Mouse (Mus musculus) heart, adult 2 months (tissue): ENCODE measurements at regions not wholly inside any gene's neighbourhood (a gene's known extent, or its start where the extent isn't known, plus 50 kb on each side); places are given as distances from the start of the nearest gene placed in this dataset.

ENCODE experiments used
- DNase-seq, 2 experiments: peaks; one replicate each; pipeline ENCODE4 v3.0.0; 2021
- H3K27ac ChIP-seq: fragments of 200-600 bp; 2 replicates; pipeline ENCODE4 v1.8.1; 2022
- H3K27me3 ChIP-seq: fragments of 200-500 bp; 2 replicates; pipeline ENCODE4 v1.6.1; 2012; ENCODE audit warnings: mild to moderate bottlenecking, low read length, inconsistent platforms, mixed read lengths; ENCODE audit not compliant: control insufficient read depth, insufficient read depth
- H3K36me3 ChIP-seq: fragments of 200-500 bp; 2 replicates; pipeline ENCODE4 v1.6.1; 2012; ENCODE audit warnings: low read length, inconsistent platforms; ENCODE audit not compliant: control insufficient read depth, insufficient read depth
- H3K4me1 ChIP-seq: fragments of 200-500 bp; 2 replicates; pipeline ENCODE4 v1.6.1; 2011; ENCODE audit warnings: low read length; ENCODE audit not compliant: control insufficient read depth, insufficient read depth
- H3K4me3 ChIP-seq: fragments of 200-600 bp; 2 replicates; pipeline ENCODE4 v1.8.1; 2022
- H3K79me2 ChIP-seq: fragments of 200-500 bp; replicated peaks from 2 replicates; pipeline ENCODE4 v1.6.1; 2012; ENCODE audit warnings: mild to moderate bottlenecking, inconsistent platforms, low read length, moderate library complexity, mixed read lengths; ENCODE audit not compliant: control insufficient read depth, insufficient read depth
- H3K9ac ChIP-seq: fragments of 200-500 bp; 2 replicates; pipeline ENCODE4 v1.6.1; 2012; ENCODE audit warnings: low read depth, mild to moderate bottlenecking, control low read depth, inconsistent platforms, low read length, mixed read lengths
- CTCF ChIP-seq: fragments of 200-600 bp; IDR thresholded peaks from 2 replicates; pipeline ENCODE4 v1.8.1; 2022; ENCODE audit warnings: antibody characterized with exemption, mild to moderate bottlenecking, moderate library complexity
- EP300 ChIP-seq: fragments of 200-500 bp; IDR thresholded peaks from 2 replicates; pipeline ENCODE4 v1.6.1; 2011; ENCODE audit warnings: low read depth, low read length, control low read depth; ENCODE audit not compliant: insufficient read depth
- POLR2A ChIP-seq: fragments of 200-500 bp; IDR thresholded peaks from 2 replicates; pipeline ENCODE4 v1.6.1; 2011; ENCODE audit warnings: mild to moderate bottlenecking, low read depth, low read length, control low read depth; ENCODE audit not compliant: insufficient read depth
- WGBS: fragments of 180-500 bp; shearing (Covaris S2); methylation state at CpG from one replicate; pipeline ENCODE4 v1.1.7; 2018; 5-methylcytosine and 5-hydroxymethylcytosine counted together
- intact Hi-C: fragments of 180-260 bp; cut with DNase I; formaldehyde crosslinking; loops from one replicate; pipeline ENCODE4 v1.15.1; 2025

DNA sequence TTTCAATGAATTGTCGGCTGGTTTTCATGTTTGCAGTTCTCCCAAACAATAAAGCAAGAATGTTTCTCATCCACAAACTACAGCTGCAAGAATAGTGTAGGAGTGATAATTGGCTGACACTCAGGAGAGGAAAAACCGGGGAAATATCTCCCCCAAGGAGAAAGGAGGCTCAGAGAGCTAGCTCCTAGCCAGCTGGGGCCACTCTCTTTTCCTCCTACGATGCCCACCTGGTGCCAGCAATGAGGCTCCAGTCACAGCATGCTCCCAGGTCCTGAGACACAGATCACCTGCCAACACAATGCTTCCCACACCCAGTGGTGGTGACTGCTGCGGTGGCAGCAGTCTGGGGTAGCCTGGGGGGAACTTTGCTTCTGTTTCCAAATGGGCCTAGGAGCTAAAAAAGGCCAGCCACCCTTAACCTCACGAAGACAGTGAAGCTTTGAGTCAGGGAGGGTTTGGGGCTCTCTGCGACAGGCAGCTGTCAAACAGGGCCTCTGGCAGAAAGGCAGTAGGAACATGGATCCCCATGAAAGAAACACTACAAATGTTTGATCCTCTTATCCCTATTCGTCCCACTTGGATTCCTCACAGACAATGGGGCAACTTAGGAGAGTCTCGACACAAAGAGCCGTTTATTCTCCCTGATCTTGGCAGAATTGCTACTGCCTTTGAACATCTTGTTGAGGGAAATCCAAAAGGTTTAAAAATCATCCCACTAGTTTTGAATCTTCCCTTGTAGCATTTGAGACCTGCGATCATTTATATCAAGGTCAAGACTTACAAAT lies 527.8 kb downstream of the Efnb2 start:
- DNase-seq: no peak
- no peak overlapping the region for H3K27ac ChIP-seq
- no peaks in the 10 kb centered on the region for H3K27me3 ChIP-seq
- no peak overlapping the region for H3K9ac ChIP-seq
- H3K4me1 ChIP-seq: no peaks in the 10 kb centered on the region
- H3K4me3 ChIP-seq: no peak overlapping the region
- TF ChIP-seq CTCF: no peak
- no peak for TF ChIP-seq EP300
- TF ChIP-seq POLR2A: no peak
- 52% methylated on average over 10 of the region's 10 CpGs for WGBS
- no peaks in the 10 kb centered on the region for H3K36me3 ChIP-seq
- H3K79me2 ChIP-seq: no peaks in the 10 kb centered on the region
- intact Hi-C loops: no loop called here

DNA sequence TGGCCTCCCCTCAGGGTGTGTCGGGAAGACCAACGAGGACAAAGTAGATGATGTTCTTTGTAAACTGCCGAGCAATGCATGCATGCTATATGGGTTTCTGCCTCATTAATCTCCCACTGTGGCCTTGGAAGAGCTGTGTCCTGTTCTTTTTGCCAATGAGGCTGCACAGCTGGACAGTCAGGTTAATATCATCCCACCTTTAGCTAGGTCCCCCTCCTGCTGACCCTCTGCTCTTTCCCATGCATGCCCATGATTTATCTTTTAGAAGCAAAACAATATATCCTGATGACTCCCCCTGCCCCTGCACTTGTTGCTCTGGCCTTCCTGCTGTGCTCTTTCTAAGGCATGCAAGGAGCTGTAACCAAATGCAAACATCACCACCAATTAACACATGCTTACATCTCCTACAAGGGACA lies 529.1 kb downstream of the Efnb2 start:
- Histone ChIP-seq H3K27me3 (no peaks in the 10 kb centered on the region), H3K4me3 (no peak overlapping the region), H3K4me1 (no peaks in the 10 kb centered on the region), H3K36me3 (no peaks in the 10 kb centered on the region), H3K9ac (no peak overlapping the region), H3K27ac (no peak overlapping the region), H3K79me2 (no peaks in the 10 kb centered on the region)
- no peak for TF ChIP-seq EP300
- no peak for TF ChIP-seq POLR2A
- no peak for TF ChIP-seq CTCF
- 48% methylated on average over 3 of the region's 3 CpGs for WGBS
- intact Hi-C loops: no loop called here
- no peak for DNase-seq

DNA sequence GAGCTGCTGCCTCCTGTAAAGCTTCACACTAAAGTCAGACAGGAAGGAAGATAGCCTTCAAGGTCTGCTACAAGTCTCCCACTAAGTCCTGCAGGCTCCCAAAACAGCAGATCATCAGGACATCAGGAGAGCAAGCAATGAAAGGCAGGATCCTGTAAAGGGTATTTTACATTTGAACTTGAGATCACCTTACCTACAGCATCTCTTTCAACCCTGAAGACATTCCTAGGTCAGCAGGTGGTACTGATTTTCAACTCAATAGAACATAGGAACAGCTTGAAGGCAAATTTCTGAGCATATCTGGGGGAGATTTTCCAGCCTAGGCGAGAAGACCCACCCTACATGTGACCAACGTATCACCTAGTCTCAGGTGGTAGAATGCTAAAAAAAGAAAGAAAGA lies 530.2 kb downstream of the Efnb2 start:
- Histone ChIP-seq H3K27me3 (no peaks in the 10 kb centered on the region), H3K36me3 (no peaks in the 10 kb centered on the region), H3K9ac (no peak overlapping the region), H3K27ac (no peak overlapping the region), H3K4me1 (no peaks in the 10 kb centered on the region), H3K79me2 (no peaks in the 10 kb centered on the region), H3K4me3 (no peak overlapping the region)
- 72% methylated on average over 2 of the region's 2 CpGs for WGBS
- DNase-seq: no peak
- TF ChIP-seq EP300: no peak
- no peak for TF ChIP-seq POLR2A
- TF ChIP-seq CTCF: no peak
- intact Hi-C loops: no loop called here

DNA sequence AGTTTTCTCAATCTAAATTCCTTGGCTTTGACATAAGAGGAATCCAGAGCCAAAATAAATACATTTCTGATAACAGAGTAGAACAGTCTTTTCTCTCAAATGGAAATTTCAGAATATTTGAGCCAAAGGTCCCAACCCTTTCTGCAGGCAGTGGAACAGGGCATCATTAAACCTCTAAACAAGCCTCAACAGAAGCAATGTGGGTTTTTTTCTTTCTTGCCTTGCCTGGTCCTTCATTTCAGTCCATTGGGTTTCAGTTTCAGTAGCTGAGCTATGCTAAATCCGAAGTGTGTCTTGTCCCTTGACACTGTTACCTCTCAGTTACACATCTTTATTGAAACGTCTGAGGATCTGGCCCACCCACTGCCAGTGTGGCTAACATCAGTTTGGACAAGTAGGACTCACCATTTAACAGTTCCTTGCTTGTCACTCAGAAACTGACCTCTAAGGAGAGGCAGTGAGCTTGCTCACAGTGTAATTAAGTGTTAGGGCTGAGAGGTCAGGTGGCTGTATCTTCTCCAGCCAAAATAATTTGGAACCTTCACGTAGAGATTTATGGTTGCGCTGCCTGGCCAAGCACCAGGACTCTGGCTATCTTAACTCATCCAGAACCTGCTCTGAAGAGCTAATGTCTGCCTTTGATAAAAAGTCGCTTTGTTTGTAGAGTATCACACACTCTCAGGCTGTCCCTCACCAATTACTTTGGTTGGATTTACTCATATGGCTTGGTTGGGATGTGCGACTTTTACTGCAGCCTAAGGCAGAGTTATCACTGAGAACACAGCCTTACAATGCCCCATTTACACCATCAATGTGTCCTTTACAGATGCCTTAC lies 545.2 kb downstream of the Efnb2 start:
- Histone ChIP-seq H3K36me3 (no peaks in the 10 kb centered on the region), H3K27ac (no peak overlapping the region)

DNA sequence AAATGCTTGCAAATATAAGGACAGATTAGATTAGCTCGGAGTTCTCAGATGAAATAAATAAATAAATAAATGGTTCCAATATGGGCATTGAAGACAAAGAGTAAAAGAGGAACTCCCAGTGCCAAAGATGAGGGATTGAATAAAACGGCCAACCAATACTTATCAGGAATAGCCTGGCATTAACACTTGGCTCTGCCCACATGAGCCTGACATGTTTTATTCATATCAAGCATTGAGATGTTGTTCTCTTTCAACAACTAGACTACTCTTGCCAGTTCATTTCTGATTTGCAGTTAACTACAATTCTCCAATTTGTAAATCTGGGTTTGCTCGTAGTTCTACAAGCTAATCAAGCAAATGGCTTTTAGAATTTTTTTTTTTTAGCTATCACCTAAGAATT lies 546.4 kb downstream of the Efnb2 start:
- Histone ChIP-seq H3K27ac (no peak overlapping the region), H3K36me3 (no peaks in the 10 kb centered on the region), H3K4me1 (no peaks in the 10 kb centered on the region), H3K4me3 (no peak overlapping the region), H3K79me2 (no peaks in the 10 kb centered on the region), H3K9ac (no peak overlapping the region), H3K27me3 (no peaks in the 10 kb centered on the region)
- WGBS: 77% methylated on average over 3 of the region's 3 CpGs
- intact Hi-C loops: no loop called here
- TF ChIP-seq POLR2A (no peak), EP300 (no peak), CTCF (no peak)
- no peak for DNase-seq

More for the DNA sequence above, 545.2 kb downstream of the Efnb2 start:
- no peaks in the 10 kb centered on the region for H3K79me2 ChIP-seq
- no peak overlapping the region for H3K4me3 ChIP-seq
- intact Hi-C loops: no loop called here
- no peaks in the 10 kb centered on the region for H3K4me1 ChIP-seq
- no peaks in the 10 kb centered on the region for H3K27me3 ChIP-seq
- no peak overlapping the region for H3K9ac ChIP-seq
- WGBS: 44% methylated on average over 6 of the region's 6 CpGs
- peak in 1 of 2 experiments; percentile 6 for DNase-seq
- TF ChIP-seq CTCF (no peak), EP300 (no peak), POLR2A (no peak)
